Mouse (Mus musculus) heart, embryonic 10.5 days (tissue): ENCODE measurements around the gene Lrfn1. TPM values are rescaled to one million over a fixed set of nuclear protein-coding genes. Genes with fewer than 3 reads are reported as not detected.
"Not testable (repeated sequence)": the region's sequence is repeated elsewhere in the genome, so short reads cannot be mapped to it uniquely, and the experiment has no call there.

ENCODE experiments used
- DNase-seq: peaks from one replicate; pipeline ENCODE4 v3.0.0-alpha.2; 2017; ENCODE audit warnings: low spot score
- H3K27ac ChIP-seq: fragments of 300-500 bp; sonication (generic); 2 replicates; pipeline ENCODE4 v1.5.1; 2016; ENCODE audit warnings: mild to moderate bottlenecking
- H3K27me3 ChIP-seq: fragments of 300-500 bp; sonication (generic); 2 replicates; pipeline ENCODE4 v1.6.1; 2016; ENCODE audit warnings: mild to moderate bottlenecking; ENCODE audit not compliant: poor library complexity, insufficient read depth, severe bottlenecking
- H3K36me3 ChIP-seq: fragments of 300-500 bp; sonication (generic); 2 replicates; pipeline ENCODE4 v1.6.1; 2016; ENCODE audit warnings: mild to moderate bottlenecking, moderate library complexity
- H3K4me1 ChIP-seq: fragments of 300-500 bp; sonication (generic); 2 replicates; pipeline ENCODE4 v1.6.1; 2016; ENCODE audit warnings: mild to moderate bottlenecking
- H3K4me3 ChIP-seq: fragments of 300-500 bp; sonication (generic); 2 replicates; pipeline ENCODE4 v1.5.1; 2016; ENCODE audit warnings: mild to moderate bottlenecking, moderate library complexity
- H3K9me3 ChIP-seq: fragments of 300-500 bp; sonication (generic); 2 replicates; pipeline ENCODE4 v1.6.1; 2016; ENCODE audit warnings: mild to moderate bottlenecking, moderate library complexity
- WGBS: fragments of 180-500 bp; shearing (Covaris S2); methylation state at CpG from one replicate; pipeline ENCODE4 v1.1.7; 2016; 5-methylcytosine and 5-hydroxymethylcytosine counted together
- polyA plus RNA-seq: library from polyadenylated mRNA; unstranded; fragments of >200 nt; fragmentation: Nextera tagmentation; extraction: Ambion mirVana; gene quantifications from 2 replicates; pipeline ENCODE4 v1.2.1, GENCODE M21; 2016

The Lrfn1 gene
- polyA plus RNA-seq, 1 experiment from 2014 or later: 1.9 TPM

DNA sequence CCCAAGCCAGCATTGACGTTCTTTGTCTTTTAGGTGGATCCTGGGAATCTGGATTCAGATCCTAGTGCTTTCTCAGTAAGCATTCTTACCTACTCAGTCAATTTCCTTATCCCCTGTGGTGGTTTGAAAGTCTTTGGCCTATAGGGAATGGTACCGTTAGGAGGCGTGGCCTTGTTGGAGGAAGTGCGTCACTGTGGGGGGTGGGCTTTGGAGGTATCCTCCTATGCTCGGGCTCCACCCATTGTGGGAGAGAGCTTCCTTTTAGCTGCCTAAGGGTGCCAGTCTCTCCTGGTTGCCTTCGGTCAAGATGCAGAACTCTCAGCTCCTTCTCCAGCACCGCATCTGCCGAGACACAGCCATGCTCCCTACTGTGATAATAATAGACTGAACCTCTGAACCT, 40.5 kb downstream of the Lrfn1 start:
- H3K36me3 ChIP-seq: no peaks in the 10 kb centered on the region
- WGBS: 84% methylated on average over 8 of the region's 8 CpGs
- peaks cover 15% of the 10 kb centered on the region for H3K4me1 ChIP-seq
- H3K9me3 ChIP-seq: no peaks in the 10 kb centered on the region
- no peak overlapping the region for H3K27ac ChIP-seq
- H3K27me3 ChIP-seq: peaks cover 20% of the 10 kb centered on the region
- no peak overlapping the region for H3K4me3 ChIP-seq
- DNase-seq: no peak

DNA sequence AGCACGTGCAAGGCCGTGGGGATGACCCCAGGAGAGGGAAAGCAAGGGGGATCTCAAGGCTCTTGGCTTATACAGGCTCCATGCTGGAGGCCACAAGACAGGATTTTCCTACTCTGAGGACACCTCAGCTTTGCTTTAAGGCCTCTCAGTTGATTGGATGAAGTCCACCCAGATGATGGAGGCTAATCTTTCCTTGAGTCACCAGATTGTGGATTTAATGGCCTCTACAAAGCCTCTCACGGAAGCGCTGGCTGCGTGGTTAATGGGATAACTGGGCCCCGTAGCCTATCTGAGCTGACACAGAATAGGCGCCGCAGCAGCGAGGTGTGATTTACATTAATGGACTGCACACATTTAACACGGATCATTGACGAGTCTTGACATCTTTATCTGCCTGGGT, 43.6 kb downstream of the Lrfn1 start:
- Histone ChIP-seq H3K9me3 (no peaks in the 10 kb centered on the region), H3K4me1 (peaks cover 5% of the 10 kb centered on the region), H3K36me3 (no peaks in the 10 kb centered on the region), H3K27me3 (no peaks in the 10 kb centered on the region), H3K4me3 (no peak overlapping the region), H3K27ac (no peak overlapping the region)
- WGBS: 80% methylated on average over 11 of the region's 11 CpGs
- DNase-seq: no peak

DNA sequence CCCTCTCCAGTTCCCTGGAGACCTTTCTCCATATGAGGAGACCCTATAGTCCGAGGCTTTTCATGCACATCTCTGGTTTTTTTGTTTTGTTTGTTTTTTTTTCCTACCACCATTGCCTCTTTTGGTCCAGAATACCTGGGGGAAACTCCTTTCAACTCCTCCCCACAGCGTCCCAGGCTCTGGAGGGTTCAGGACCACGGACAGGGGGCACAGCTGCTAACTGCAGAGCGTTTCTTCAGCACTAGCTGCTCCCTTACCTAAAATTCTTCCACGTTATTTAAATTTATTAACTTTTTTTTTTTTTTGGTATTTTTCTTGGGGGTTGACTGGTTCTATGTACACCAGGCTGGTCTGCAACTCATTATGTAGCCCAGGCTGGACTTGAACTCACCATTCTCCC, 53.8 kb downstream of the Lrfn1 start:
- Histone ChIP-seq H3K27ac (no peak overlapping the region), H3K4me3 (no peak overlapping the region), H3K9me3 (0 out of 2 replicates have a peak, but pooled peaks cover 3% of the 10 kb centered on the region), H3K4me1 (no peaks in the 10 kb centered on the region), H3K27me3 (peaks cover 4% of the 10 kb centered on the region; the same call in 1 of the 2 replicates), H3K36me3 (no peaks in the 10 kb centered on the region)
- no peak for DNase-seq
- WGBS: 5% methylated on average over 5 of the region's 5 CpGs

DNA sequence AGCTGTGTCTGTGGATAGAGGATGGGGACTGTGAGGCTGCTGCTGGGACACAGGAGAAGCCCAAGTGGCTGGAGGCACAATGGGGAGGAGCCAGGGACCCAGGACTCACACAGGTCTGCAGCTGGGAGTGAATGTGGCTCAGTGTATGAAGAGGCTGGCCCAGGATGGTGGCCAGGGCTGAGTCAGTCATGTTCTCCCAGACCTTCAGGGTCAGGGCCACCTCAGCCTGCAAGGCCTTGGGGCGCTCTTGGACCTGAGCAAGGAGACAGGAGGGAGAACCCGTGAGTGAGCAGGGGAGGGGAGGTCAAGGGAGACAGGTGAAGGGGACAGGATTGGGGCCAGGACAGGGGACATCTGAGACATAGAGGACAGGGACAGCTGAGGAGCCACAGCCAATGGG, 57.3 kb downstream of the Lrfn1 start:
- H3K4me3 ChIP-seq, H3K27me3 ChIP-seq, H3K4me1 ChIP-seq, H3K9me3 ChIP-seq, H3K36me3 ChIP-seq, H3K27ac ChIP-seq, DNase-seq: not testable (repeated sequence)
- WGBS: 53% methylated on average over 2 of the region's 2 CpGs

DNA sequence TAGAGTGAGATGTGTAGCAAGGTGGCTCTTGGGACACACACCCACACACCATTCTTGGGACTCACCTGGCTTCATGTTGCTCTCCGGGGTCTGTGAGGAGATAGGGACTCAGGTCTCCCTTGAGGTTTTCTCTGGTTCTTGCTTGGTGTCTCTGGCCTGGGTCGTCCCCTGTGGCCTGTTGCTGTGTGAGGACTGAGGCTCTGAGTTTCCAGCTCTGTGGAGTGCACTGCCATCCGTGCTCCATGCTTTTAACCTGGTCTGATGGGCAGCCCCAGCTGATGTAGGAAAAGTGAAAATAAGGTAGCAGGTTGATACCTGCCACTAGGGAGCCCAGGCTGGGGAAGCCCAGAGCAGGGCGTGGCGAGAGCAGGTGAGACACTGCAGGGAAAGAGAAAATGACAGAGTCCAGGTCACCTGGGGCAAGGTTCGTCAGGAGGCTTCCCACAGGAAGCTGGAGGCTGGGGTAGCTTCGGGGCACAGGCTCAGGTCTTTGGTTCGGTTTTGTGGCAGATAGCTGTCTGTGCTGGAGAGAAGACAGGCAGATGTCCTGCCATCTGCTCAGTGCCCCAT, 58.7 kb downstream of the Lrfn1 start, which contains the start of gene Ifnl2:
Ifnl2 (minus strand) TSS at position 51 of the 570 bp plus-strand sequence.
- WGBS: 61% methylated on average over 8 of the region's 8 CpGs
- not testable (repeated sequence) for H3K4me3 ChIP-seq, H3K27me3 ChIP-seq, H3K9me3 ChIP-seq, H3K36me3 ChIP-seq, H3K4me1 ChIP-seq, H3K27ac ChIP-seq, DNase-seq

DNA sequence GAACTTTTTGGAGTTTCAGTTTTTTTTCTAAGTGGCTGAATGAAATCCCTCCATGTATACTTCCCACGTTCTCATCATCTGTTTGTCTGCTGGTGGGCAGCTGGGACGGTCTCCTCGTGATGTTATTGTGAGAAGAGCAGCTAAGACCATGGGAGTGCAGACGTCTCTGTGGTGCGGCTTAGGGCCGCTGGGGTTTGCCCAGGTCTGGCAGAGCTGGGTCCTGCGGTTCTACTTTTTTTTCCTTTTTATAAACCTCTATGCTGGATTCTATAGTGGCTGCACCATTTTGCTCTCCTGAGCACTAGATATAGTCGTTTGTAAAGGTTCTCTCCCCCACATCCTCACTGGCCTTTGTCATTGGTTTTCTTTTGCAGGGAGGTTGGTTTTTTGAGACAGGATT, 59.7 kb downstream of the Lrfn1 start:
- WGBS: 70% methylated on average over 8 of the region's 8 CpGs
- Histone ChIP-seq H3K36me3 (no peaks in the 10 kb centered on the region), H3K27ac (no peak overlapping the region), H3K9me3 (no peaks in the 10 kb centered on the region), H3K27me3 (no peaks in the 10 kb centered on the region), H3K4me3 (no peak overlapping the region), H3K4me1 (no peaks in the 10 kb centered on the region)
- no peak for DNase-seq

Other genes starting within 250 kb of the Lrfn1 start
- gene Eid2, start 184.1 kb upstream of the Lrfn1 start, polyA plus RNA-seq: 0.90 and 1.4 TPM in 2 replicates
- 5.6 and 7.1 TPM in 2 replicates for gene Eid2b, start 174.2 kb upstream of the Lrfn1 start, polyA plus RNA-seq
- gene Selenov, start 160.8 kb upstream of the Lrfn1 start, polyA plus RNA-seq: not detected in 2 replicates
- 0.18 and 0.68 TPM in 2 replicates for gene Dll3, start 149.7 kb upstream of the Lrfn1 start, polyA plus RNA-seq
- gene Timm50, start 139.9 kb upstream of the Lrfn1 start, polyA plus RNA-seq: 171 and 189 TPM in 2 replicates
- 88.5 and 90.7 TPM in 2 replicates for gene Supt5, start 113.2 kb upstream of the Lrfn1 start, polyA plus RNA-seq
- 726 and 844 TPM in 2 replicates for gene Rps16, start 101.3 kb upstream of the Lrfn1 start, polyA plus RNA-seq
- 68.3 and 75.1 TPM in 2 replicates for gene Plekhg2, start 79.4 kb upstream of the Lrfn1 start, polyA plus RNA-seq
- gene Zfp36, start 71.7 kb upstream of the Lrfn1 start, polyA plus RNA-seq: 13.7 and 15.1 TPM in 2 replicates
- gene Med29, start 59.3 kb upstream of the Lrfn1 start, polyA plus RNA-seq: 58.8 and 62.0 TPM in 2 replicates
- gene Paf1, start 59.0 kb upstream of the Lrfn1 start, polyA plus RNA-seq: 79.8 and 81.3 TPM in 2 replicates
- 7.5 and 8.7 TPM in 2 replicates for gene Gmfg, start 14.5 kb upstream of the Lrfn1 start, polyA plus RNA-seq
- not detected in 2 replicates for gene Ifnl2, start 58.5 kb downstream of the Lrfn1 start, polyA plus RNA-seq
- gene Ifnl3, start 70.9 kb downstream of the Lrfn1 start, polyA plus RNA-seq: not detected in 2 replicates
- not detected in 2 replicates for gene Sycn, start 88.9 kb downstream of the Lrfn1 start, polyA plus RNA-seq
- gene Nccrp1, start 95.3 kb downstream of the Lrfn1 start, polyA plus RNA-seq: not detected in 2 replicates
- 24.5 and 29.7 TPM in 2 replicates for gene Samd4b, start 146.2 kb downstream of the Lrfn1 start, polyA plus RNA-seq
- gene Pak4, start 146.2 kb downstream of the Lrfn1 start, polyA plus RNA-seq: 47.2 and 53.0 TPM in 2 replicates
- gene Acp7, start 179.4 kb downstream of the Lrfn1 start, polyA plus RNA-seq: 0.34 TPM in 1 of 2 replicates, not detected in the other
- 4.7 and 6.3 TPM in 2 replicates for gene Fbxo27, start 240.9 kb downstream of the Lrfn1 start, polyA plus RNA-seq